ENCODE assay signal across 17 mouse cellular contexts in genomic region chr1:62875631-62876030, GRCm38 (mm10).
DNase-seq lines count a peak whose midpoint lies in the region; ATAC-seq and TF ChIP-seq lines count a peak whose summit lies in the region.
"Had no signal": no experiment of that assay in that cellular context is flagged by ENCODE, and none has a peak within 500 bp of the region (broad histone marks: within the 10 kb centered on the region; RNA-seq: fewer than 3 reads in every experiment).

No protein-coding gene starts in this region.

- no peaks in the 10 kb centered on the region for H3K36me3 ChIP-seq in midbrain, embryonic 11.5 days (ENCODE audit: control insufficient read depth, insufficient read depth, low read length)
- no peaks in the 10 kb centered on the region for H3K36me3 ChIP-seq in midbrain, postnatal 0 days (ENCODE audit: insufficient read depth, low read length)
- H3K36me3 ChIP-seq in hindbrain, embryonic 13.5 days, result no peaks in the 10 kb centered on the region
- H3K36me3 ChIP-seq: forebrain, embryonic 12.5 days; heart, embryonic 12.5 days had no signal

- no peaks in the 10 kb centered on the region for H3K9me3 ChIP-seq in midbrain, embryonic 11.5 days (ENCODE audit: control insufficient read depth, low read length)
- H3K9me3 ChIP-seq in midbrain, postnatal 0 days (ENCODE audit: low read length), result no peaks in the 10 kb centered on the region
- no peaks in the 10 kb centered on the region for H3K9me3 ChIP-seq in hindbrain, embryonic 13.5 days
- H3K9me3 ChIP-seq: forebrain, embryonic 12.5 days; heart, embryonic 12.5 days had no signal

- TF ChIP-seq CTCF in midbrain, postnatal 0 days (IDR thresholded peaks at IDR 0.05), result no peak

- no peaks in the 10 kb centered on the region for H3K4me1 ChIP-seq in midbrain, embryonic 11.5 days (ENCODE audit: control insufficient read depth, insufficient read depth, low read length)
- H3K4me1 ChIP-seq in midbrain, postnatal 0 days (ENCODE audit: insufficient read depth, low read length), result no peaks in the 10 kb centered on the region
- no peaks in the 10 kb centered on the region for H3K4me1 ChIP-seq in hindbrain, embryonic 13.5 days (replicated peaks)
- H3K4me1 ChIP-seq: heart, embryonic 12.5 days had no signal

- no peak overlapping the region for H3K9ac ChIP-seq in midbrain, embryonic 11.5 days (ENCODE audit: low read length)
- H3K9ac ChIP-seq in midbrain, postnatal 0 days (replicated peaks; ENCODE audit: low read length, poor library complexity, severe bottlenecking), result no peak overlapping the region
- no peak overlapping the region for H3K9ac ChIP-seq in hindbrain, embryonic 13.5 days
- H3K9ac ChIP-seq: forebrain, embryonic 12.5 days; heart, embryonic 12.5 days had no signal

- ATAC-seq in midbrain, embryonic 11.5 days (ENCODE audit: low FRiP score), result no peak
- ATAC-seq in midbrain, postnatal 0 days (ENCODE audit: low FRiP score), result no peak
- ATAC-seq in granulocyte monocyte progenitor cell, adult 5-6 weeks (replicated peaks; ENCODE audit: poor library complexity, severe bottlenecking), result peak; percentile 50
- no peak for ATAC-seq in hindbrain, embryonic 13.5 days (ENCODE audit: low FRiP score)
- no peak for ATAC-seq in megakaryocyte-erythroid progenitor cell, adult 5-6 weeks (replicated peaks; ENCODE audit: low FRiP score, low TSS enrichment, poor library complexity, severe bottlenecking)
- ATAC-seq: hindbrain, embryonic 16.5 days; Patski had no signal

- no peaks in the 10 kb centered on the region for H3K27me3 ChIP-seq in midbrain, embryonic 11.5 days (ENCODE audit: control insufficient read depth, insufficient read depth, low read length)
- no peaks in the 10 kb centered on the region for H3K27me3 ChIP-seq in midbrain, postnatal 0 days (ENCODE audit: insufficient read depth, low read length)
- no peaks in the 10 kb centered on the region for H3K27me3 ChIP-seq in hindbrain, embryonic 13.5 days
- H3K27me3 ChIP-seq: heart, embryonic 12.5 days; Patski had no signal

- 80% methylated on average over 9 of the region's 9 CpGs for WGBS in midbrain, embryonic 11.5 days
- WGBS in midbrain, postnatal 0 days, result 84% methylated on average over 9 of the region's 9 CpGs
- WGBS in hindbrain, embryonic 13.5 days, result 82% methylated on average over 9 of the region's 9 CpGs

- no peak overlapping the region for H3K4me2 ChIP-seq in midbrain, embryonic 11.5 days
- no peak overlapping the region for H3K4me2 ChIP-seq in midbrain, postnatal 0 days (ENCODE audit: low read depth, low read length, poor library complexity, severe bottlenecking)
- no peak overlapping the region for H3K4me2 ChIP-seq in hindbrain, embryonic 13.5 days
- H3K4me2 ChIP-seq: forebrain, embryonic 12.5 days; heart, embryonic 12.5 days had no signal

- no peak overlapping the region for H3K4me3 ChIP-seq in midbrain, embryonic 11.5 days (ENCODE audit: low read depth, low read length)
- no peak overlapping the region for H3K4me3 ChIP-seq in midbrain, postnatal 0 days (ENCODE audit: low read depth, low read length)
- H3K4me3 ChIP-seq in hindbrain, embryonic 13.5 days, result no peak overlapping the region
- H3K4me3 ChIP-seq: forebrain, embryonic 12.5 days; heart, embryonic 12.5 days had no signal

- no peak overlapping the region for H3K27ac ChIP-seq in midbrain, embryonic 11.5 days (ENCODE audit: low read depth, low read length)
- no peak overlapping the region for H3K27ac ChIP-seq in midbrain, postnatal 0 days (ENCODE audit: low read depth, low read length)
- H3K27ac ChIP-seq in hindbrain, embryonic 13.5 days, result no peak overlapping the region
- H3K27ac ChIP-seq: forebrain, embryonic 12.5 days had no signal

- peak; percentile 69 for DNase-seq in midbrain, embryonic 11.5 days (ENCODE audit: low spot score, missing footprints)
- DNase-seq in midbrain, postnatal 0 days (ENCODE audit: low spot score), result no peak
- DNase-seq in natural killer cell, adult 2 months (ENCODE audit: low spot score in 2 of 2), result peak; percentile 84 to 95
- peak; percentile 23 to 42 for DNase-seq in thymus, postnatal 36 days
- no peak for DNase-seq in frontal cortex, postnatal 25 days (ENCODE audit: low spot score in 2 of 2)
- DNase-seq: cerebellum, postnatal 10 days; kidney, postnatal 25 days; layer of hippocampus, adult 9-11 months; lung, postnatal 4 days; midbrain, embryonic 14.5 days had no signal

Comparison
In these comparisons a context has a peak if more than half of its experiments do, and no peak if none do; other contexts are left out.
1. DNase-seq: peak in midbrain, embryonic 11.5 days (single experiment), natural killer cell, adult 2 months (2 of 2) and thymus, postnatal 36 days (2 of 2); none in midbrain, postnatal 0 days (single experiment) and frontal cortex, postnatal 25 days (0 of 2).